Mouse (Mus musculus): Measurements from ENCODE around the gene Ppp1r36. TPM values are rescaled to one million over a fixed set of nuclear protein-coding genes. Genes with fewer than 3 reads are reported as not detected.

Ppp1r36 gene
- polyA plus RNA-seq, 1 experiment from 2014 or later, result not detected

GRCm38 (mm10) chr12:76397281-76397680 lies 20.1 kb upstream of the Ppp1r36 start:
- ChIA-PET POLR2A (interaction anchor here (0.6 kb wide), 1 partner anchor 45 kb away, joined by 3 read pairs; no protein-coding TSS in a partner anchor), CTCF (no interaction called here)
- TF ChIP-seq CTCF (IDR thresholded peaks at IDR 0.05), result no peak
- DNase-seq (ENCODE audit: low read depth, low spot score) (no peak), ATAC-seq (no peak)
- in situ Hi-C loops (cut with MboI; ENCODE audit: low pct_unique_long_range_greater_than_20kb), result no loop called here
- H3K27me3 ChIP-seq, result no peaks in the 10 kb centered on the region

GRCm38 (mm10) chr12:76401674-76402073 lies 15.7 kb upstream of the Ppp1r36 start:
- ATAC-seq (no peak), DNase-seq (ENCODE audit: low read depth, low spot score) (no peak)
- no peak for TF ChIP-seq CTCF (IDR thresholded peaks at IDR 0.05)
- CTCF ChIA-PET, result interaction anchor here (1.3 kb wide), 1 partner anchor 70 kb away, joined by 3 read pairs; no protein-coding TSS in a partner anchor
- H3K27me3 ChIP-seq, result no peaks in the 10 kb centered on the region
- POLR2A ChIA-PET, result interaction anchor here (1.1 kb wide), 1 partner anchor 29 kb away, joined by 3 read pairs; no protein-coding TSS in a partner anchor
- in situ Hi-C loops (cut with MboI; ENCODE audit: low pct_unique_long_range_greater_than_20kb), result no loop called here

GRCm38 (mm10) chr12:76402991-76403885 lies 14.1 kb upstream of the Ppp1r36 start:
- POLR2A ChIA-PET, result interaction anchor here (0.7 to 1.3 kb wide), 2 partner anchors 32 to 91 kb away, joined by 3 to 6 read pairs; partner anchors contain the start of gene Zbtb1
- ATAC-seq, result peak; percentile 51
- H3K27me3 ChIP-seq, result no peaks in the 10 kb centered on the region
- TF ChIP-seq CTCF (IDR thresholded peaks at IDR 0.05), result no peak
- CTCF ChIA-PET, result no interaction called here
- DNase-seq (ENCODE audit: low read depth, low spot score), result no peak
- in situ Hi-C loops (cut with MboI; ENCODE audit: low pct_unique_long_range_greater_than_20kb), result no loop called here

- no peak for TF ChIP-seq CTCF (IDR thresholded peaks at IDR 0.05)
- ATAC-seq, result peak; percentile 100
- in situ Hi-C loops (cut with MboI; ENCODE audit: low pct_unique_long_range_greater_than_20kb), result no loop called here
- ChIA-PET POLR2A (interaction anchor here (0.8 kb wide), 1 partner anchor 63 kb away, joined by 3 read pairs; no protein-coding TSS in a partner anchor), CTCF (no interaction called here)
- no peaks in the 10 kb centered on the region for H3K27me3 ChIP-seq
- peak; percentile 95 for DNase-seq (ENCODE audit: low read depth, low spot score)
These were observed 13.3 kb upstream of the Ppp1r36 start, which contains the start of gene Hspa2 for GRCm38 (mm10) chr12:76403886-76404537. Gene Hspa2, plus strand, starts transcription at chr12:76404176.

GRCm38 (mm10) chr12:76404836-76405182 lies 12.5 kb upstream of the Ppp1r36 start:
- TF ChIP-seq CTCF (IDR thresholded peaks at IDR 0.05), result no peak
- H3K27me3 ChIP-seq, result no peaks in the 10 kb centered on the region
- DNase-seq (ENCODE audit: low read depth, low spot score) (no peak), ATAC-seq (no peak)
- in situ Hi-C loops (cut with MboI; ENCODE audit: low pct_unique_long_range_greater_than_20kb), result loop anchor here (5.0 kb wide), 1 partner anchor 42 kb away; no protein-coding TSS in a partner anchor
- CTCF ChIA-PET, result no interaction called here
- POLR2A ChIA-PET, result interaction anchor here (0.8 kb wide), 1 partner anchor 62 kb away, joined by 3 read pairs; no protein-coding TSS in a partner anchor

GRCm38 (mm10) chr12:76405183-76405970 lies 12.0 kb upstream of the Ppp1r36 start:
- ATAC-seq (no peak), DNase-seq (ENCODE audit: low read depth, low spot score) (no peak)
- ChIA-PET CTCF (no interaction called here), POLR2A (no interaction called here)
- in situ Hi-C loops (cut with MboI; ENCODE audit: low pct_unique_long_range_greater_than_20kb), result loop anchor here (5.0 kb wide), 1 partner anchor 42 kb away; no protein-coding TSS in a partner anchor
- TF ChIP-seq CTCF (IDR thresholded peaks at IDR 0.05), result no peak
- H3K27me3 ChIP-seq, result no peaks in the 10 kb centered on the region

GRCm38 (mm10) chr12:76405971-76406370 lies 11.4 kb upstream of the Ppp1r36 start:
- ATAC-seq, result no peak
- H3K27me3 ChIP-seq, result no peaks in the 10 kb centered on the region
- DNase-seq (ENCODE audit: low read depth, low spot score), result no peak
- TF ChIP-seq CTCF (IDR thresholded peaks at IDR 0.05), result no peak
- POLR2A ChIA-PET, result no interaction called here
- CTCF ChIA-PET, result interaction anchor here (1.2 kb wide), 1 partner anchor 40 kb away, joined by 3 read pairs; no protein-coding TSS in a partner anchor
- in situ Hi-C loops (cut with MboI; ENCODE audit: low pct_unique_long_range_greater_than_20kb), result loop anchor here (5.0 kb wide), 1 partner anchor 41 kb away; no protein-coding TSS in a partner anchor

- no peak for ATAC-seq
- ChIA-PET CTCF (interaction anchor here (1.2 kb wide), 3 partner anchors 9 to 39 kb away, joined by 3 read pairs; no protein-coding TSS in a partner anchor), POLR2A (interaction anchor here (0.6 kb wide), 2 partner anchors 27 to 66 kb away, joined by 3 to 6 read pairs; no protein-coding TSS in a partner anchor)
- H3K27me3 ChIP-seq, result no peaks in the 10 kb centered on the region
- in situ Hi-C loops (cut with MboI; ENCODE audit: low pct_unique_long_range_greater_than_20kb), result loop anchor here (5.0 kb wide), 1 partner anchor 40 kb away; no protein-coding TSS in a partner anchor
- DNase-seq (ENCODE audit: low read depth, low spot score), result no peak
- no peak for TF ChIP-seq CTCF (IDR thresholded peaks at IDR 0.05)
These were observed 10.2 kb upstream of the Ppp1r36 start for GRCm38 (mm10) chr12:76407184-76407583.

- ChIA-PET POLR2A (no interaction called here), CTCF (no interaction called here)
- ATAC-seq (no peak), DNase-seq (ENCODE audit: low read depth, low spot score) (no peak)
- no peaks in the 10 kb centered on the region for H3K27me3 ChIP-seq
- TF ChIP-seq CTCF (IDR thresholded peaks at IDR 0.05), result no peak
- in situ Hi-C loops (cut with MboI; ENCODE audit: low pct_unique_long_range_greater_than_20kb), result loop anchor here (5.0 kb wide), 1 partner anchor 38 kb away; no protein-coding TSS in a partner anchor
These were observed 8.2 kb upstream of the Ppp1r36 start for GRCm38 (mm10) chr12:76409166-76409565.
